Mouse (Mus musculus): ENCODE results near the gene Gm20479. TPM values are rescaled to one million over a fixed set of nuclear protein-coding genes. Genes with fewer than 3 reads are reported as not detected.

The Gm20479 gene
- total and polyA plus RNA-seq, 3 experiments, result 2.7 TPM; not detected in 2

DNA sequence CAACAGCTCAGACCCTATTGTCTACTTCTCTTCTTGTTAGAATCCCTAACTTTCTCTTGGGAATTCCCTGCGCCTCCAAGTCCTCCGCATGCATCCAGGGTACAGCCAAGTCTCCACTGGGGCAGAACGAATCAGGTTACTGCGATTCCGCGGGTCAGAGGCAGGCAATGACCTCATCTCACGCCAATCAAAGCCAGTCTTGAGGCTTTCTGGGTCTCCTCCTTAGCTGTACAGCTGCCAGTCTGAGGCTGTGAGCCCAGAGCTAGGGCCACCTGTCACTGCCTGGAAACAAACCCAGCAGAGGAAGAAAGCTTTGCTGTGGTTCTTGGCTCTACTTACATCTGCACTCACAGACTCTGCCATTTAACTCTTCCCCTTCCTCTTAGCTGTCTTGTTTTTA, 41.3 kb downstream of the Gm20479 start:
- no peak for DNase-seq (ENCODE audit: low read depth, low spot score)
- no peak for TF ChIP-seq RCOR1 (IDR thresholded peaks at IDR 0.05; ENCODE audit: low read depth, low read length)
- TF ChIP-seq USF1 (IDR thresholded peaks at IDR 0.05; ENCODE audit: low read depth, low read length), result no peak
- TF ChIP-seq ZNF384 (IDR thresholded peaks at IDR 0.05; ENCODE audit: low read depth, low read length), result no peak
- TF ChIP-seq MYB (IDR thresholded peaks at IDR 0.05; ENCODE audit: low read depth, low read length), result no peak
- no peak for TF ChIP-seq RAD21 (IDR thresholded peaks at IDR 0.05; ENCODE audit: low read depth, low read length)
- TF ChIP-seq CTCF (IDR thresholded peaks at IDR 0.05 in 2 of 3, conservative IDR thresholded peaks at IDR 0.05 in 1 of 3; ENCODE audit: control insufficient read depth in 1 of 3, insufficient read depth in 1 of 3, low read depth in 2 of 3, low read length in 3 of 3, poor library complexity in 1 of 3, severe bottlenecking in 1 of 3), result no peak
- TF ChIP-seq POLR2AphosphoS5 (IDR thresholded peaks at IDR 0.05; ENCODE audit: borderline replicate concordance, low read depth, low read length), result no peak
- TF ChIP-seq JUND (IDR thresholded peaks at IDR 0.05; ENCODE audit: low read depth, low read length), result no peak
- TF ChIP-seq ZKSCAN1 (IDR thresholded peaks at IDR 0.05; ENCODE audit: low read depth, low read length), result no peak
- no peak for TF ChIP-seq TBP (IDR thresholded peaks at IDR 0.05; ENCODE audit: low read depth, low read length)
- no peak for TF ChIP-seq NELFE (IDR thresholded peaks at IDR 0.05; ENCODE audit: low read depth, low read length)
- no peak for TF ChIP-seq CHD2 (IDR thresholded peaks at IDR 0.05; ENCODE audit: low read length)
- no peak for TF ChIP-seq USF2 (IDR thresholded peaks at IDR 0.05; ENCODE audit: borderline replicate concordance in 1 of 2, insufficient read depth in 1 of 2, low read depth in 1 of 2, low read length in 2 of 2)
- no peak for TF ChIP-seq TAL1 (IDR thresholded peaks at IDR 0.05; ENCODE audit: low read length)
- no peak for TF ChIP-seq KAT2A (conservative IDR thresholded peaks at IDR 0.05; ENCODE audit: low read depth, low read length)
- no peak for TF ChIP-seq ZC3H11A (IDR thresholded peaks at IDR 0.05; ENCODE audit: low read depth, low read length)
- no peak for TF ChIP-seq UBTF (IDR thresholded peaks at IDR 0.05; ENCODE audit: borderline replicate concordance, insufficient read depth, low read depth, low read length)
- TF ChIP-seq GABPA (IDR thresholded peaks at IDR 0.05; ENCODE audit: low read depth, low read length), result no peak
- no peak for TF ChIP-seq MAX (IDR thresholded peaks at IDR 0.05; ENCODE audit: low read length)
- no peak for TF ChIP-seq SIN3A (IDR thresholded peaks at IDR 0.05; ENCODE audit: low read length)
- no peaks in the 10 kb centered on the region for H3K27me3 ChIP-seq (ENCODE audit: control insufficient read depth in 1 of 2, insufficient read depth in 2 of 2, low read length in 2 of 2)
- H3K9me3 ChIP-seq (replicated peaks; ENCODE audit: insufficient read depth, low read length), result no peaks in the 10 kb centered on the region
- no peak overlapping the region for H3K4me3 ChIP-seq (ENCODE audit: control insufficient read depth in 1 of 2, insufficient read depth in 1 of 2, low read depth in 2 of 2, low read length in 2 of 2)
- H3K36me3 ChIP-seq (ENCODE audit: control insufficient read depth in 1 of 2, insufficient read depth in 2 of 2, low read length in 2 of 2), result no peaks in the 10 kb centered on the region
- no peaks in the 10 kb centered on the region for H3K79me2 ChIP-seq (ENCODE audit: control insufficient read depth, insufficient read depth, low read length, poor library complexity)
- H3K27ac ChIP-seq (ENCODE audit: control insufficient read depth, low read depth, low read length), result no peak overlapping the region
- no peaks in the 10 kb centered on the region for H3K4me1 ChIP-seq (ENCODE audit: control insufficient read depth in 1 of 2, insufficient read depth in 2 of 2, low read length in 2 of 2)
- no peak overlapping the region for H3K9ac ChIP-seq (ENCODE audit: control insufficient read depth, low read depth, low read length, poor library complexity, severe bottlenecking)

DNA sequence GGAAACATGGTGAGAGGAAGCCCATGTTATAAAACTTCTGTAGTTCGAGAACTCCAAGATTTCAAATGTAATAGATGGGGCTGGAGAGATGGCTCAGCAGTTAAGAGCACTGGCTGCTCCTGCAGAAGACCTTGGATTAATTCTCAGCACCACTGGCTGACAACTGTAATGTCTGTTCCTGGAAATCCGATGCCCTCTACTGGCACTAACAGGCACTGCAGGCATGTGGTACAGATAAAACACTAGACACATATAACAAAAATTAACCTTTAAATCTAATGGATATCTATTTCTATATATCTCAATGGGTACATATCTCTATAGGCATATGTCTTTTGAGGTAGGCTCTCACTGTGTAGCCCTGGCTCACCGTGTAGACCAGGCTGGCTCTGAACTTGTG, 42.8 kb downstream of the Gm20479 start:
- no peaks in the 10 kb centered on the region for H3K4me1 ChIP-seq (ENCODE audit: control insufficient read depth in 1 of 2, insufficient read depth in 2 of 2, low read length in 2 of 2)
- H3K9me3 ChIP-seq (replicated peaks; ENCODE audit: insufficient read depth, low read length), result no peaks in the 10 kb centered on the region
- H3K27me3 ChIP-seq (ENCODE audit: control insufficient read depth in 1 of 2, insufficient read depth in 2 of 2, low read length in 2 of 2), result no peaks in the 10 kb centered on the region
- no peak overlapping the region for H3K27ac ChIP-seq (ENCODE audit: control insufficient read depth, low read depth, low read length)
- no peaks in the 10 kb centered on the region for H3K79me2 ChIP-seq (ENCODE audit: control insufficient read depth, insufficient read depth, low read length, poor library complexity)
- no peak overlapping the region for H3K9ac ChIP-seq (ENCODE audit: control insufficient read depth, low read depth, low read length, poor library complexity, severe bottlenecking)
- H3K4me3 ChIP-seq (ENCODE audit: control insufficient read depth in 1 of 2, insufficient read depth in 1 of 2, low read depth in 2 of 2, low read length in 2 of 2), result no peak overlapping the region
- peak; percentile 33 for DNase-seq (ENCODE audit: low read depth, low spot score)
- peak; percentile 6; the same call in 1 of the 2 replicates for TF ChIP-seq SMC3 (IDR thresholded peaks at IDR 0.05; ENCODE audit: low read depth, low read length)
- no peak for TF ChIP-seq NELFE (IDR thresholded peaks at IDR 0.05; ENCODE audit: low read depth, low read length)
- peak; percentile 8 for TF ChIP-seq RAD21 (IDR thresholded peaks at IDR 0.05; ENCODE audit: low read depth, low read length)
- TF ChIP-seq CTCF (IDR thresholded peaks at IDR 0.05 in 2 of 3, conservative IDR thresholded peaks at IDR 0.05 in 1 of 3; ENCODE audit: control insufficient read depth in 1 of 3, insufficient read depth in 1 of 3, low read depth in 2 of 3, low read length in 3 of 3, poor library complexity in 1 of 3, severe bottlenecking in 1 of 3), result peak; percentile 30 to 52 (median 41); a peak in 5 of 6 replicates
- H3K36me3 ChIP-seq (ENCODE audit: control insufficient read depth in 1 of 2, insufficient read depth in 2 of 2, low read length in 2 of 2), result no peaks in the 10 kb centered on the region

Measured in MEL (cell line).